Mouse (Mus musculus) heart, embryonic 14.5 days (tissue): Measurements from ENCODE around the gene Zfp358. TPM values are rescaled to one million over a fixed set of nuclear protein-coding genes. Genes with fewer than 3 reads are reported as not detected.

Source experiments
- ATAC-seq: fragments of 200-750 bp; cut with Nextera tagmentation; 2 replicates; pipeline ENCODE4 v1.8.0; 2017; ENCODE audit warnings: low read depth, moderate TSS enrichment; ENCODE audit not compliant: insufficient number of reproducible peaks, insufficient read depth, low FRiP score
- H3K27ac ChIP-seq, 2 experiments: fragments of 200-500 bp in 1 of 2; fragments of 300-500 bp in 1 of 2; sonication (generic) in 1 of 2; replicated peaks in 1 of 2; 2 replicates each; pipeline ENCODE4 v1.5.1; 2012 to 2014; ENCODE audit warnings: low read depth in 2 of 2, low read length in 2 of 2, control low read depth in 1 of 2, mild to moderate bottlenecking in 1 of 2, mixed read lengths in 1 of 2; ENCODE audit not compliant: control insufficient read depth in 1 of 2, insufficient read depth in 1 of 2
- H3K27me3 ChIP-seq: fragments of 300-500 bp; sonication (generic); 2 replicates; pipeline ENCODE4 v1.6.1; 2014; ENCODE audit warnings: mild to moderate bottlenecking, low read length, control low read depth; ENCODE audit not compliant: control insufficient read depth, insufficient read depth
- H3K36me3 ChIP-seq: fragments of 300-500 bp; sonication (generic); 2 replicates; pipeline ENCODE4 v1.6.1; 2014; ENCODE audit warnings: mild to moderate bottlenecking, control low read depth, low read length, mixed read lengths; ENCODE audit not compliant: control insufficient read depth, insufficient read depth
- H3K4me1 ChIP-seq, 2 experiments: fragments of 200-500 bp in 1 of 2; fragments of 300-500 bp in 1 of 2; sonication (generic) in 1 of 2; 2 replicates each; pipeline ENCODE4 v1.6.1; 2012 to 2014; ENCODE audit warnings: low read length in 2 of 2, control low read depth in 1 of 2, mixed read lengths in 1 of 2; ENCODE audit not compliant: control insufficient read depth in 2 of 2, insufficient read depth in 2 of 2
- H3K4me2 ChIP-seq: fragments of 300-500 bp; sonication (generic); 2 replicates; pipeline ENCODE4 v1.6.1; 2014; ENCODE audit warnings: mild to moderate bottlenecking, low read length
- H3K4me3 ChIP-seq, 2 experiments: fragments of 200-500 bp in 1 of 2; fragments of 300-500 bp in 1 of 2; sonication (generic) in 1 of 2; 2 replicates each; pipeline ENCODE4 v1.5.1; 2012 to 2014; ENCODE audit warnings: low read length in 2 of 2, mild to moderate bottlenecking in 2 of 2, control low read depth in 1 of 2, low read depth in 1 of 2, moderate library complexity in 1 of 2; ENCODE audit not compliant: control insufficient read depth in 1 of 2, insufficient read depth in 1 of 2
- H3K9ac ChIP-seq: fragments of 300-500 bp; sonication (generic); 2 replicates; pipeline ENCODE4 v1.6.1; 2014; ENCODE audit warnings: mild to moderate bottlenecking, low read length
- H3K9me3 ChIP-seq: fragments of 300-500 bp; sonication (generic); 2 replicates; pipeline ENCODE4 v1.6.1; 2016; ENCODE audit warnings: low read length, control low read depth; ENCODE audit not compliant: control insufficient read depth
- WGBS: fragments of 180-500 bp; shearing (Covaris S2); extraction: QIAGEN DNeasy Blood & Tissue Kit; methylation state at CpG from one replicate; pipeline ENCODE4 v1.1.7; 2014; 5-methylcytosine and 5-hydroxymethylcytosine counted together
- polyA plus RNA-seq: library from polyadenylated mRNA; unstranded; fragments of >200 nt; fragmentation: Nextera tagmentation; extraction: Ambion mirVana; gene quantifications from 2 replicates; pipeline ENCODE4 v1.2.1, GENCODE M21; 2014

The Zfp358 gene
- polyA plus RNA-seq, 1 experiment from 2014 or later: 17.4 TPM

DNA sequence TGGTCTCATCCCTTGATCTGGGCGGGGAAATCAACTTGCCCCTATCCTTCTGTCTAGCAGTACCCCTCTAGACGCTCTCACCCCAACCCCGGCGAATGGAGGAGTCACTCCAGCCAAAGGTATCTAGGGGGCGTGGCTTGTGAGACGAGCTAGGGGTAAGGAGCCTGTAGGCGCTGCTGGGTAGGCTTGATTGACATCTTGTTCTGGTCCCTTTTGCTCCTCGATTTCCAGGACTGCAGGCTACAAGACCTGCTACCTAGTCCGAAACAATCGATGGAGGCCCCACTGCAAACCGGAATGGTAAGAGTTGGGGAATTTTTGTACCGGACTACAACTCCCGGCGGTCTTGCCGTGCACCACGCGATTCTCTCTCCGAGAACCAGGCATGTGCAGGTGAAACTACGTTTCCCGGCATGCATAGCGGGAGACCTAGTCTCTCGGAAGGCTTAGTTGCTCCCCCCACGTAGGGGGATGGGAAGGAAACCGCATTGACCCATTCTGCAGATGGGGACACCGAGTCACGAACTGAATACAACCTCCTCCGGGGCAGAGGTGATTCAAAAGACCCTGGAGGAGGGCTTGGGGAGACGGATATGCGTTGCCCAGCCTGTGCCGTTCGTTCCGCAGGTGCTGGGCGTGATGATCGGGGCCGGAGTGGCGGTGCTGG is 23.6 kb downstream of the Zfp358 start:
- H3K9ac ChIP-seq: peak overlapping the region; percentile 75
- no peaks in the 10 kb centered on the region for H3K27me3 ChIP-seq
- peaks cover 34% of the 10 kb centered on the region for H3K36me3 ChIP-seq
- H3K4me2 ChIP-seq: peak overlapping the region; percentile 99
- peak overlapping the region; percentile 40 to 82 for H3K27ac ChIP-seq
- peak; percentile 83 for ATAC-seq
- H3K4me3 ChIP-seq: peak overlapping the region; percentile 63 to 68
- H3K4me1 ChIP-seq: peaks cover 0 to 4% of the 10 kb centered on the region in 2 experiments; a peak in 2 of 4 replicates
- WGBS: under 1% methylated on average over 36 of the region's 36 CpGs
- H3K9me3 ChIP-seq: no peaks in the 10 kb centered on the region

GRCm38 (mm10) chr8:3517117-3517495 is 24.2 kb downstream of the Zfp358 start:
- peak overlapping the region; percentile 63 to 68 for H3K4me3 ChIP-seq
- peak overlapping the region; percentile 20 to 40; a peak in 2 of 4 replicates for H3K27ac ChIP-seq
- no peak for ATAC-seq
- H3K27me3 ChIP-seq: no peaks in the 10 kb centered on the region
- peaks cover 0 to 4% of the 10 kb centered on the region in 2 experiments; a peak in 2 of 4 replicates for H3K4me1 ChIP-seq
- H3K9ac ChIP-seq: peak overlapping the region; percentile 75
- peak overlapping the region; percentile 99 for H3K4me2 ChIP-seq
- 8% methylated on average over 16 of the region's 16 CpGs for WGBS
- peaks cover 34% of the 10 kb centered on the region for H3K36me3 ChIP-seq
- no peaks in the 10 kb centered on the region for H3K9me3 ChIP-seq

DNA sequence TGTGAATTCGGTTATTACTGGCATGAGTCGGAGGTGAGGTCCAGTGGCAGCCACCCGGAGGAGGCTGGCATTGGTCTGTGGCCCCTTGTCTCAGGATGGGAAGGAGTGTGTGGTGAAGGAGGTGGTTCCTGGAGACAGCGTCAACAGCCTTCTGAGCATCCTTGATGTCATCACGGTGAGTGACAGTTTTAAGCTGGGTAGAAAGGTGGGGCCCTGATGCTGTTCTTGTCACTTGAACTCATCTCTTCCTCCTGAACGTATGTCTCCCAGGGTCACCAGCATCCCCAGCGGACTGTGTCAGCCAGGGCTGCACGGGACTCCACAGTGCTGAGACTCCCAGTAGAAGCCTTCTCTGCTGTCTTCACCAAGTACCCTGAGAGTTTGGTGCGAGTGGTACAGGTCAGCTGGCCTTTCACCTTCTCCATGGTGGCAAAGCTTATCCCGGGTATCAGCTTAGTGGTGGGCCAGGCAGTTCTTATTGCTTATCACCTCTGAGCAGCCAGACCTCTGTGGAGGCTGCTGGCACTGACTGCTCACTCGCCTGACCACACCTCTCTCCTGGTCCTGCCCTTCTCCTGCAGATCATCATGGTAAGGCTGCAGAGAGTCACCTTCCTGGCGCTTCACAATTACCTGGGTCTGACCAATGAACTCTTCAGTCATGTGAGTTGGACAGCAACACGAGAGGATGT is 29.2 kb downstream of the Zfp358 start:
- H3K27me3 ChIP-seq: no peaks in the 10 kb centered on the region
- no peaks in the 10 kb centered on the region for H3K4me1 ChIP-seq
- H3K9ac ChIP-seq: no peak overlapping the region
- H3K36me3 ChIP-seq: peaks cover 56% of the 10 kb centered on the region
- H3K4me2 ChIP-seq: no peak overlapping the region
- WGBS: 82% methylated on average over 13 of the region's 13 CpGs
- ATAC-seq: no peak
- H3K9me3 ChIP-seq: no peaks in the 10 kb centered on the region
- H3K27ac ChIP-seq: no peak overlapping the region
- no peak overlapping the region for H3K4me3 ChIP-seq

DNA sequence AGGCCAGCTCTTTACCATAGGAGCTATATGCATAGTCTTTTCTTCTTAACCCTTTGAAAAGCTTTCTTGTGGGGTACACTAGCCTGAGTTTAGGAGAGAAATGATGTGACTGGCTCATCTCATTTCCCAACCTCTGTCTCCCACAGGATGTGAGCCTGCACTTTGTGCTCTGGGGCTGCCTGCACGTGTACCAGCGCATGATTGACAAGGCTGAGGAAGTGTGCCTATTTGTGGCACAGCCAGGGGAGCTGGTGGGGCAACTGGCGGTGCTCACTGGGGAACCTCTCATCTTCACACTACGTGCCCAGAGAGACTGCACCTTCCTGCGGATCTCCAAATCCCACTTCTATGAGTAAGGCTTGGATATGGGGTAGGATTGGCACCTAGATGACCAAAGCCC is 37.9 kb downstream of the Zfp358 start:
- no peak for ATAC-seq
- no peak overlapping the region for H3K27ac ChIP-seq
- no peak overlapping the region for H3K4me2 ChIP-seq
- 76% methylated on average over 5 of the region's 5 CpGs for whole genome bisulfite sequencing
- H3K36me3 ChIP-seq: peaks cover 46% of the 10 kb centered on the region
- H3K4me3 ChIP-seq: no peak overlapping the region
- H3K27me3 ChIP-seq: no peaks in the 10 kb centered on the region
- no peak overlapping the region for H3K9ac ChIP-seq
- no peaks in the 10 kb centered on the region for H3K4me1 ChIP-seq
- no peaks in the 10 kb centered on the region for H3K9me3 ChIP-seq

DNA sequence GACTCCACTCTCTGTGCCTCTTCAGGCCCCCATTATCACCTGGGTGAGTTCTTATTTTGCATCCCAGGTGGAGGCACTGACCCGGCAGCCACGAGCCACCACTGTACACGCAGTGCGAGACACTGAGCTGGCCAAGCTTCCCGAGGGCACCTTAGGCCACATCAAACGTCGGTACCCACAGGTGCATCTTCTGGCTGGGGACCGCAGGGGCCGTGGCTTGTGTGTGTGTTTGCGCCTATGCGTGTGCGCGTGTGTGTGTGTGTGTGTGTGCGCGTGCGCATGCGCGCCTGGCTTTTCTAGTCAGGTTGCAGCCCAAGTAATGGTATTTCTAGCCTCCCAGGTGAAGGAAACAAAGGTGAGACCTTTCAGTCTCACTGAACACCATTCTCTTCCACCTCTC is 39.0 kb downstream of the Zfp358 start:
- H3K4me2 ChIP-seq: no peak overlapping the region
- no peak for ATAC-seq
- H3K27ac ChIP-seq: no peak overlapping the region
- 90% methylated on average over 18 of the region's 18 CpGs for WGBS
- H3K4me3 ChIP-seq: no peak overlapping the region
- no peaks in the 10 kb centered on the region for H3K27me3 ChIP-seq
- H3K9ac ChIP-seq: no peak overlapping the region
- H3K9me3 ChIP-seq: no peaks in the 10 kb centered on the region
- peaks cover 49% of the 10 kb centered on the region for H3K36me3 ChIP-seq
- H3K4me1 ChIP-seq: no peaks in the 10 kb centered on the region

GRCm38 (mm10) chr8:3536053-3536841 is 43.3 kb downstream of the Zfp358 start:
- 56% methylated on average over 15 of the region's 15 CpGs for WGBS
- peaks cover 78% of the 10 kb centered on the region for H3K36me3 ChIP-seq
- no peak overlapping the region for H3K4me3 ChIP-seq
- H3K4me2 ChIP-seq: no peak overlapping the region
- no peak overlapping the region for H3K27ac ChIP-seq
- H3K27me3 ChIP-seq: no peaks in the 10 kb centered on the region
- no peaks in the 10 kb centered on the region for H3K9me3 ChIP-seq
- H3K4me1 ChIP-seq: no peaks in the 10 kb centered on the region
- no peak overlapping the region for H3K9ac ChIP-seq
- no peak; the same call in 1 of the 2 replicates for ATAC-seq

DNA sequence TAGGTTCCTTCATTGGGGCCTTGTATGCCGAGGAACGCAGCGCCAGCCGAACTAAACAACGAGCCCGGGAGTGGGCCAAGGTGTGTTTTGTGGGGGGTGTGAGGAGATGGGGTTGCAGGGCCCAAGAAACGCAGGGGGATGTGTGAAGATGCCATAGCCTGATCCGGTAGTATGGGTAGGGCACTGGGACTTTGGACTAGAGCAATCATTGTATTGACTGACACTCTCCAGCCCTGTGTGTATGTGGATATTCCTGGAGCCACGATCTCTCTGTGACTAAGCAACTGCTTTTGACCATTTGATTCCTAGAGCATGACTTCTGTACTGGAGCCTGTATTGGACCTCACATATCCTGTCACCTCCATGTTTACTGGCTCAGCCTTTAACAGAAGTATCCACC is 44.0 kb downstream of the Zfp358 start:
- WGBS: 93% methylated on average over 9 of the region's 9 CpGs
- no peaks in the 10 kb centered on the region for H3K27me3 ChIP-seq
- no peaks in the 10 kb centered on the region for H3K4me1 ChIP-seq
- no peak; the same call in 1 of the 2 replicates for ATAC-seq
- H3K4me2 ChIP-seq: no peak overlapping the region
- no peaks in the 10 kb centered on the region for H3K9me3 ChIP-seq
- peaks cover 75% of the 10 kb centered on the region for H3K36me3 ChIP-seq
- no peak overlapping the region for H3K27ac ChIP-seq
- no peak overlapping the region for H3K4me3 ChIP-seq
- H3K9ac ChIP-seq: no peak overlapping the region
